Mouse (Mus musculus): ENCODE data around the gene Myef2.

Gene Myef2

DNA sequence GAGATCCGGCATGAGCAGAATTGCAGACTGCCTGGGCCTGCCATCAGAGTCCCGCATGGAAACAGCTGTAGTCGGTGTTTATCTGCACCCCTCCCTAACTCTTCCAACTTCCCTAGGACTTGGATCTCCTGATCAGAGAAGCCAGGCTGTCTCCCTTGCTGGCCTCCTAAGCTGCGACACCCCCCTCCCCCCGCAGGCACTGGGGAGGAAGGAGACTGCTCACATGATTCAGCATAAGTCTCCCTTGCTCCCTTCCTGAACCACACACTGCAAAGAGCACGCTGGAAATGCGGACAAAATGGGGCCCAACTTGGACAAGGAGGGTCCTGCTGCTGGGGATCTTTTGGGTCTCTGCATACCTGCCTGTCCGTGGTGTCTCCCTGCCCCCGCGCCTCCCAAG lies 55.6 kb downstream of the Myef2 start, which contains the start of gene Slc24a5:
Gene Slc24a5, plus strand, starts transcription at position 231 of the 400 bp plus-strand sequence.
- no peak for DNase-seq (ENCODE audit: low read depth)

DNA sequence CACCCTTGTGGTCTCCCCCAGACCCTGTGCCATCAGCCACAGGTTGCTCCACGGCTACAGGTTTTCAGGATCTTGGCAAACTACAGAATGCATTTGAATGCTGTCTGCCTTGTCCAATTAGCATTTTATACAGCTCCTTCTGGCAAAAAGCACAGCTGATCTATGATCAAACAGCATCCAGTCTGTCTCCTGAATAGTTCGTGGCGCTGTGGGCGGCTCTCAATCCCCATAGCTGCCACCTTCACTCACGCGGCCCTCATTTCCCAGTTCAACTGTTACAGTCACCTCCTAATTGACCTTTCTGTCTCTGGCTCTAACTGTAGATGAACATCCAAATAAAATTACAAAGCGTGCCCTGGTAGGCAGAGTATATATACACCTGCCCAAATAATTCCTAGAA lies 56.1 kb downstream of the Myef2 start:
- no peak for DNase-seq (ENCODE audit: low read depth)

DNA sequence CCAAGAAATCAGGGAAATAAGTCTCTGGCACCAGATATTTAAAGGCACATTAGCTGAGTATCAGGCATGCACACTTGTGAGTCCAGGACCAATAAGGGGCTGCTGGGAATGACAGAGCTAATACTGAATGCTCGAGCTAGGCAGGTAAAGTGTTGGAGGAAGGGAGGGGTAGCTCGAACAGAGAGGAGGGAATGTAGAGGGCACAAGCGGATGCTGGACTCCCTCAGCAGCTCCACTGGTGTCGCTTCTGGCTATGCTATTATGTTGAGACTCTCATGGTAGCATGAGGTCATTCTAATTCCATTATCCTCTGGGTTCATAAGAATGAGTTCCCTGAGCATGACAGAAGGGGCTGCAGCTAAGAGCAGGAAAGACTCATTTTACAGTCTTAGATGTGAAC lies 60.5 kb downstream of the Myef2 start:
- no peak for DNase-seq (ENCODE audit: low read depth)

DNA sequence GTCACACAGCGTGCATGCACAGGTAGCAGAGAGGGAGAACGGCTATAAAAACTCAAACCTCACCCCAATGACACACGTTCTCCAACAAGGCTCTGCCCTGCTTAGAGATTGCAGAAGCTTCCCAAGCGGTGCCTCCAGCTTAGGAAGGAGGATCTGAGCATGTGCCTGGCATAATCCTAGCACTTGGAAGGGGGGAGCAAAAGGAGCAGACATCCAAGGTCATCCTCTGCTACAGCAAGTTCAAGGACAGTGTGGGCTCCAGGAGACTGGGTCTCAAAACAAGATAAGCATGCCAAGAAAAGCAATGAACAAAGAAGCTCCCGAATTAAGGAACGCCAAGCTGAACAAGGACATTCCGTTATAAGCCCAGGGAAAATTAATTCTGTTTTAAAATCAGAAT lies 62.0 kb downstream of the Myef2 start:
- no peak for DNase-seq (ENCODE audit: low read depth)

DNA sequence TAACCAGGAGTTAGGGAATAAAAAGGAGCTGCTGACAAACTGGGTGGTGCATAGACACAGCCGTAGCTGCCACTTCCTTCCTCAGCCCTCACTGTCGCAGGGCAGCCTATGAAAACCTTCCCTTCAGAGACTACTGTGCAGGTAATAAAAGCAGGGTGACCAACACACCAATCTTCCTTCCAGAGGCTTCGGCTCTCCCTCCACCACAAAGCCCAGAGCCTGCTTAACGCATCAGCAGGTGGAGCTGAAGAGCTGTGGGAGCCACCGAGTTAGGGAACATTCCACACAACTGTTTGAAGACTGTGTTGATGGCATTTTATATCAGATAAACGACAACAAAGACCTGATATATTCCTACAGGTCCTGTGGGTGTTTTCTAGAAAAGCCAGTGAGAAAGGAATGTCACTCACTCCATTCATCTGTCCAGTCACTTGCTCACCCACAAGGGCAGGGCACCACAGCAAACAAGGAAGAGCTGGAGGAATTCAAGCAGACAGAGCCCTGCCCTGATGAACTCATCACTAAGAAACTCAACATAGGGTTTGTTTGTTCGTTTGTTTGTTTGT lies 66.1 kb downstream of the Myef2 start:
- DNase-seq (ENCODE audit: low read depth): no peak

DNA sequence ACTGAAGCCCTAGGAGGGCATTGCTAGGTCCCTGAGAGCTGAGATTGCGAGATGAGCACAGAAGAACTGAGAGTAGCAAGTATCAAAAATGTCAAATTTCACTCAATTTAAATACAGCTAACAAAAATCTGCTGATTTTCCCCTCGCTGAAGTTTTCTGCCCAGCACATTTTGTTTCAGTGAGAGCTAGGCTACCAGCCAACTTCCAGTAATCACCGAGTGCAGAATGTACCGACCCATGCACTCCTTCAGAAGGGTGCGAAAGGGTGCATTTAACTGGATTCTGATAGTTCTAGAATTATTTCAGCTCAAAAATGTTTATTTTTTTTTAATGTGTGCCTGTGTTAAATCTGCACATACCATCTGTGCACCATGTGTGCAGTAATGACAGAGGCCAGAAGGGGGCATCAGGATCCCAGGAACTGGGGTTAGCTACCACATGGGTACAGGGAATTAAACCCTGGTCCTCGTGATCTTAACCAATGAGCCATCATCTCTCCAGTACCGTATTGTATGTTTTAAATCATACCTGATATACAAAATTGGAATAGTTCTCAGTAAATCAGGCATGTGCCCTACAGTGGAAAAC lies 68.1 kb downstream of the Myef2 start:
- DNase-seq (ENCODE audit: low read depth): no peak

Data from c-Kit-positive CD71-positive TER-119-negative erythroid progenitor cells, embryonic 14.5 days (primary cell).